Mouse (Mus musculus) bone marrow, adult 2 months (tissue): ENCODE results near the gene Ttc33.

Experiments used
- CTCF ChIP-seq: fragments of 200-500 bp; IDR thresholded peaks from 2 replicates; pipeline ENCODE4 v1.5.1; 2011; ENCODE audit warnings: low read length, control low read depth; ENCODE audit not compliant: control insufficient read depth, insufficient read depth
- POLR2A ChIP-seq: fragments of 200-500 bp; IDR thresholded peaks from 2 replicates; pipeline ENCODE4 v1.6.1; 2011; ENCODE audit warnings: low read depth, mild to moderate bottlenecking, control low read depth, low read length, borderline replicate concordance; ENCODE audit not compliant: control insufficient read depth

DNA sequence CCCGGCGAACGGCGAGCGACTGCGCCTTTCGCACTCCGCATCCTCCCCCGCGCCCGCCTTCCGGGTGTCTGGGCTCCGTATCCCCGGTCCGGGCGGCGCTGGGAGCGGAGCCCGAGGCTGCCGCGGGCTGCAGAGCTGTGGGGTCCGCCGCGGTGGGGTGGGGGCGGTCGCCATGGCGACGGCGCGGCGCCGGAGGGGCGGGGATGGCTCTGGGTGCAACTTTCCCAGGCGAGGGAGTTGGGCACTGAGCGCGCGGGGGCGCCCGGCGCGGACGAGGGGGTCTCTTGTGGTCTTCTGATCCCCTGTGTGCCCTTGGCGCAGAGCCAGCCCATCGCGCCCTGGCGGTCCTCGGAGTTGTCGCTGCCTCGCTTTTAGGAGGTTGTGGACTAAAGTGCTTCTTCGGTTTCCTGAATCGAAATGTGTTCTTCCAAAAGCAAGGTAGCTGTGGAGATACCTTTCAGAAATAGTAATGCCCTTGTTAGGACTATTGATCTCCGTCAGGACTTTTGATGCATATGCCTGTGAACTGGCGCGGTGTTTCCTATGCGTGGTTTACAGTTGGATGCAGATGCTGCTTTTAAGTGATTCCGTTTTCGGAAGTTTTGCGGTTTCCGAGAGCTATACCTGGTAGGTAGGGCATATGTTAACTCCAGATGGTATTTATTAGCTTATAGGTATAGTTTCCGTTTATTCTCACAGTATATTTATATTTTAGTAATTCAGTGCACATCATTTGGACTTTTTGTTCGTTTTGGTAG, 41.1 kb upstream of the Ttc33 start:
- TF ChIP-seq CTCF (no peak), POLR2A (no peak)
